Mouse (Mus musculus): ENCODE results near the gene Prune1.

DNA sequence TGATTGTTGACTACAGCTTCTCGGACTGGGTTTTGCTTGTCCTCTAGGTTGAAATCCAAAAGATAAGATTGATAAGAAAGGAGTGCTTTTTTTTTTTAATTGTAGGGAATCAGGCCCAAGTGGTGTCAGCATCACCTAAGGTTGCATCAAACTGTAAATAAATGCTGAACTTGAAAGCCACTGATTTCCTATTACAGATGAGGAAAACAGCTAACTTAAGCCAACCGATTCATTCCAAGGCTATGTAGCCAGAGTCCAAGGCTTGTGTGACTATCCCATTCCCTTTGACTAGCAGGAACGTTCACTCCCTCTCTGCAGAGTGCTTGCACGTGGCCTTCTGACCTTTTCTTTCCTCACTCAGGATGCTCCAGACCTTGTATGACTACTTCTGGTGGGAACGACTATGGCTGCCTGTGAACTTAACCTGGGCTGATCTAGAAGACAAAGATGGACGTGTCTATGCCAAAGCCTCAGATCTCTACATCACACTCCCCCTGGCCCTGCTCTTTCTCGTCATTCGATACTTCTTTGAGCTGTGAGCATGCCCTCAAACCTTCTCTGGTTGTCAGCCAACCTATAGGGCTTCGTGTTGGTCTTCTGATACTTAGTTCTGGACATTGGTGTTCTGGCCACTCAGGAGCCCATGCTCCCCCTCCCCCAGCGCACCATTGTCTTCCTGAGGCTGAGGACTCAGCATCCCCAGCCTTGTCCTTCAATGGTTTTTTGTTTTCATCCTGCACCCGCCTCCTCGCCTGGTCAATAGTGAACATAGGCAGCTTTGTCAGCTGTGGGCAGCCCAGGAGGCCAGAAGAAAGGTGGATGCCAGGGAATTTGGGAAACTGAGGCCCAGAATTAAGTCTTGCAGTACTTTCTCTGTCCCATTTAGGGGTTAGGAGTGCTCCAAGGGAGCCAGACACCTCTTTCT lies 38.1 kb upstream of the Prune1 start:
- no peak for TF ChIP-seq CTCF (IDR thresholded peaks at IDR 0.05 in 2 of 3, conservative IDR thresholded peaks at IDR 0.05 in 1 of 3; ENCODE audit: control insufficient read depth in 1 of 3, insufficient read depth in 1 of 3, low read depth in 2 of 3, low read length in 3 of 3, poor library complexity in 1 of 3, severe bottlenecking in 1 of 3)
- no peak for TF ChIP-seq USF1 (IDR thresholded peaks at IDR 0.05; ENCODE audit: low read depth, low read length)
